Mouse (Mus musculus) neutrophil, adult 5-6 weeks (primary cell): ENCODE measurements around the gene Pbx1. TPM values are rescaled to one million over a fixed set of nuclear protein-coding genes. Genes with fewer than 3 reads are reported as not detected.

Experiments used
- ATAC-seq: fragments of 151-379, 151-347 bp; 2 replicates; pipeline ENCODE4 v1.8.0; 2017; ENCODE audit warnings: mild to moderate bottlenecking, moderate TSS enrichment; ENCODE audit not compliant: insufficient number of reproducible peaks, poor library complexity, low FRiP score, severe bottlenecking; ENCODE audit errors: extremely low read depth
- total RNA-seq: library from RNA; stranded (forward); fragments of 200-1000 nt; gene quantifications from 2 replicates; pipeline ENCODE4 v1.2.3, GENCODE M21; 2017

Pbx1 gene
- total RNA-seq, 1 experiment from 2014 or later, result 40.4 TPM

DNA sequence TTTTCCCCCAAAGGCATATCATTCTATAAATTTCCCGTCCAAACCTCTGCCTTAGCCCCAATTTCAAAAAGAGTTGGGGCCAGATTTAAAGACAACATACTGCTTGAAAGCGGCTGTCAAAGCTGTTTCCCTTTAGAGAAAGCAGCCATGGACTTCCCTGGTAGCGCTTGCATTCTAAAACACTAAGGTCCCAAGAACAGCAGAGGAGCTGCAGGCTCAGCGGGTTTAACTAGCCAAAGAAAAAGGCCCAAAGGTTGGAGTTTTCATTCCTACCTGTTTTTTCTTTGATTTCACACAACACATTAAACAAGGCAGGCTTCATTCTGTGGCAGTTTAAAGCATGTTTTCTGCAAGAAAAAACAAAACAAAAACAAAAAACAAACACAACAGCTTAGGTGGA lies 4.5 kb downstream of the Pbx1 start:
- no peak for ATAC-seq

DNA sequence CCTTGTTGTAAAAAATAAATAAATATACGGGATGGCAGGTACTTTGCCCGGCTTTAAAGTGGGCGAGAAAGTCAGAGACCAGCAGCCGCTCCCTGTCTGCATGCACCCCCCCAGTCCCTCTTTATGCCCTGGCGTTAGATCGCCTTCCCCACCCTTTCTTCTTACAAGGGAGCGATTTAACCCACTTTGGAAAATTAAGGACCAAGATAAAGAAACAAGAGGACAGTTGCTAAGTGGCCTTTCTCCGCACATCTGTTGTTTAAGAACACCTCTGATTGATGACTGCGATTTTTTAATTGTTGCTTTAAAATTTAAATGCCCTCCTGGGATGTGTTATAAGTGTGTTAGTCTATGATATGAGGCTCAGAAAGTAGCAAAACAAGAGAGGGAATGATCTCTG lies 5.2 kb downstream of the Pbx1 start:
- ATAC-seq, result no peak

DNA sequence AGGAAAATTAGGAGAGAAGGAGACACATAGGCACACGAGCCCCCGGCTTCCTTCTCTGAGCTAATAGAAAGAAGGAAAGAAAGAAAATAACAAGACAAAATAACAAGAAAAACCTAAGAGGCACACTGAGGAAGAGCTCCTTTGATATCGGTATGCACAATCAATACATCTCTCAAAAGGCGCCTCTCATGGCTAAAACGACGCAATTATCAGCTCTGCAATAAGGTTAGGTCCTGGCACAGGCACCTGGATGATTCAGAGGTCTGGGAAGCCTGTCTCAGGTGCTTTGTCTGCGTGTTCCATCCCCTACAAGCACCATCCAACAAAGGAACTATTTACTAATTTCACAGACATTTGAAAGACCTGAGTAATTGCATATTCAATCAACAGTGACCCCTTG lies 5.8 kb downstream of the Pbx1 start:
- no peak for ATAC-seq

DNA sequence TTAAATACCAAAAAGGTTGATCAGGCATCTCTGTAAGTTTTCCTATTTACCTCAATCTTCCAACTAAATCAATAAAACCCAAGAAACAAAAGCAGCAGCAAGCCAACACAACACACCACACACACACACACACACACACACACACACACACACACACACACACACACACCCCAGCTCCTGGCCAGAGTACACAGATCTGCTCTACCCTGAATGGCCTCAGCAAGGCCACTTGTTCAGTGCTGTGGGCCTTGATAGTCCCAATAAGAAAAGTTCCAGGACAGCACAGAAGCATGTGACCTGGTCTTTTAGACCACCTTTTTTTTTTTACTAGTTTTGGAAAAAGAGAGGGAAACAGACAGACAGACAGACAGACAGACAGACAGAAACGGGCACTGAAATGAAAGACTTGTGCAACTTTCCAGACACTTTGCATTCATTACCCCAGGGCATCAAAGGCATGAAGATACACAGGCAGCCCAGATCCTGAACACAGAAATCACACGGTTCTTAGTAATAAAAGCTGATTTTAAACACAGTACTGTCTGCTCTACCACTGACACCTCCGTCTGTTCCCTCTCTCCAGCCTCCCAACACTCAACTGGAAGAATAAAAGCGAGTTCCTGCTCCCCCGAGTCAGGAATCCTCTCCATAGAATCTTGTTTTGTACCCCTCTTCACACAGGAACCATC lies 6.9 kb downstream of the Pbx1 start:
- no peak for ATAC-seq

DNA sequence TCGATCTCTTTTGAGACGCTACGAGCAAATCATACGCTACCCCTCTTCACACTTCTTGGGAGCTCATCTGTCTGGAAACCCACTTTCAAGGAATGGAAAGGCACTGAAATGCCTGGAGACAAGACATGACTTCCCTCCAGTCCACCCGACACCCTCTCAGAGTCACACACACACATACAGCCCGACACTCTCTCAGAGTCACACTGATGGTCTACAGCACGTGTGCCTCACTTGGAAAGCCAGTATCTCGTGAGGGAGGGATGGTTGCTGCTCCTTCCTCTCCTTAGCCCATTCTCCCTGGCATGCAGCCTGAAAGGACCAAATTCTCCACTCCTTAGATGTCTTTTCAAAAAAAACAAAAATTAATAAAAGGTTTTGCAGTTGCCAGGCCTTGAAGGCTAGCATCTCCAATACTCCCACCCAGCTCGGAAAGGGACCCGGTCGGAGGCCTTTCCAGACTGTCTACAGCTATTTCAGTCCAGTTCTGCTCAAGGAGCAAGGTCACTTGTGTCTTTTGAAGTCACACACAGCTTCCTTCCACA lies 8.6 kb downstream of the Pbx1 start:
- ATAC-seq, result no peak

DNA sequence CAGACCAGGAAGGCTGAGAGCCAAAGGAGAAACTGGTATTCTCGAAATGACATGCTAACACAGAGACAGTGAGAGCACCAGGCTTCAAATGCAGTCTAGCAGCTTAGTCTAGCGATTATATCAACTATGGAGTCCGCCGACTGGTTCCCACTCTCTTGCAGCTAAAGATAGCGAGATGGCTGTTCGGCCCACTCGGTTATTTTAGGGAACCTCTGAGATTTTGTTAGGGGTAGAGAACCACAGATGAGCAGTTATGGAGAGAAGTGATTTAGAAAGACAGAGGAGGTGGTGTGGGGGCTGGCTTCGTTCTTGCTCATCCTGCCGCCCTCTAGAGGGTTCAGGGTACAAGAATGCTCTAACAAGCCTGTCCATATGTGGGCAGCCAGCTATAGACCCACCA lies 13.2 kb downstream of the Pbx1 start:
- ATAC-seq, result no peak

DNA sequence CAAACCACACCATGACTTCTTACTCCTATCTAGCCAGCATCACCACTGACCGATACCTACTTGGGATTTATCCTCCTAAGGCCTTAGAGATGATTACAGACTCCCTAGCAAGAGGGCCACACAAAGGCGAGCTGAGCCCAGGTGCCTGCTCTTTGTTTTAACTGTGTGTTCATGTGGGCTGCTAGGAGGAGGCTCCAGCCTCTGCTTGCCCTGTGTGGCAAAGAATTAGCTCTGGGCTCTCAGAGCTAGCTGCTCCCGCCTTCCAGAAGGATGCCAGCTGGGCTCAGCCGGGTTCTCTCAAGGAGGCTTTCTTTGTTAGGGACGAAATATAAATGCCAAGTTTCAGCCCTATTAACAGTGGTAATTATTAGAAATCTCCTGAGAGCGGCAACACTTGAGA lies 14.4 kb downstream of the Pbx1 start:
- no peak for ATAC-seq

DNA sequence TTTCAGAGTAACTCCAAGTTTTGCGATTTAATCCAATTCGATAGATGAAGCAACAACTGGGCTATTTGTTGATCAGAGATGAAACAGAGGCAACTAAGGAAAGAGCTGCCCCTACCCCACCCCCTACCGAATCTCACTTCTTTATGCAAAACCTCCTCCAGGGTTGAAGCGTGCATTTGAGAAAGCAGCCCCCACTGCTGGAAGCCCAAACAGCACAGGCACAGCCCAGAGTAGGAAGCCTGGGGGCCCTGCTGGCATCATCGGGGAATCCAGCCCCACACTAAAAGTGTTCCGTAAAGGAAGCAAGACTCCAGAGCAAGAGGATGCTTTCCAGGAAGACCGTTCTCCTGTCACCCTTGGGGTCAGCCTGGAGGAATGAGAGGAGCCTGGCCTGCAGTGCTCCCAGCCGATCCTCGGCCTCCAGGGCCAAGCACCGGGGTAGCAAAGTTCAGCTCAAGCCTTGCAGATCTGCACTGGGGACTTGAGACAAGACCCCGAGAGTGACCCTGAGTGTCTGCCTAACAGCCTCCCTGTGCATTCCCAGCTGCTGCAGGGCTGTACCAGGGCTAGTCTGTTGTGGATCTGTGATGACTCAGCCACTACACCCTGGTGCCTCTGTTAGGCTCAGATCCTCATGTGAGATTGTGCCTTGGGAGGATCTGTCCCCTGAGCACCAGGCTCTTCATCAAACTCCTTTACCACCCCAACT lies 15.2 kb downstream of the Pbx1 start:
- ATAC-seq, result no peak

DNA sequence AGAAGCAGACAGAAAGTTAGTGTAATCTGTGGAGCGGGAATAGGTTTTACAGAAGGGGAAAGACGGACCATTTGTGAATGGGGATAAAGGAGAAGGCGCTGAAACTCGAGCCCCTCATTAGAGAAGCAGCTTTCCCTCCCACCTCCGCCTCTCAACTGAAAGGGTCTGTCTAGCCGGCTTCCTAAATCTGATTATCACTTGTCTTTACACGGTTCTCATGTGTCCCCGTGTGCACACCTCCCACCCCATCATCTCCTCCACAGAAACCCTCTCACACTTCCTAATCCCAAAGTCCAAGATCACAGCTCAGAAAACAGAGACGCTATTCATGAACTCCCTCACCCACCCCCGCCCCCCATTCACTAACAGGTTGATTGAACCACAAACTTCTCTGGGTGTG lies 21.5 kb downstream of the Pbx1 start:
- no peak for ATAC-seq

DNA sequence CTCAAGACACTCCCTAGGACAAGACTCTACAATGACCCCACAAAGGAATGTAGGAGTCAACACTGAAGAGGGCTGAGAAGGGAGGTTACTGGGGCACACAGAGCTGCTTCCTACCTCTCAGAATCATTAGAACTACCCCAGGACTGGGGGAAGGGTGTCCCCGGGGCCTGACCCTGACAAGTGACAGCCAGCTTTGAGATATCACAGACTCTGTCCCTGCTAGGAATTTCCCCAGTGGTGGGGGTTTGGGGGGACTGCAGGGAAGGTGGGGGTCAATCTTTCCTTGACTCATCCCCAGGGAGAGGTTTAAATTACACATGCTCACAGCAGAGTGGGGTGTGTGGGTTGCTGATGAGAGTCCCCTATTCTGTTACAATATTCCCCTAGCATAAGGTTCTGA lies 22.0 kb downstream of the Pbx1 start:
- no peak for ATAC-seq

DNA sequence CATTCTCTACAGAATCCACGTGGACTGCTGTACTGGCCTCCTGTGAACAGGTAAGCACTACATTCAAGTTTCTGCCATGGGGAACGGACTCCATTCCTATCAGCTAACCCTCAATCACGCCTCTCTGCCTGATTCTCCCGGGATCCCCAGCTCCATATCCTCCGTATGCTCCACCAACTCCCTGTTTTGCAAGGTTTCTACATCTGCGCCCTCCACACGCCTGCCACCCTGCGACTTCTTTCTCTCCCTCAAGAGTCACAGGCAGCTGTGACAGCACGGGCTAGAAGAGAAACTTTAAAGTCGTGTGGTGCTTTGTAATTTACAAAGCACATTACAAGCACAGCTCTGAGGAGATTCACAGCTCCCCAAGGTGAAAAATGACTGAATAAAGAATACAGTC lies 23.3 kb downstream of the Pbx1 start:
- ATAC-seq, result no peak

DNA sequence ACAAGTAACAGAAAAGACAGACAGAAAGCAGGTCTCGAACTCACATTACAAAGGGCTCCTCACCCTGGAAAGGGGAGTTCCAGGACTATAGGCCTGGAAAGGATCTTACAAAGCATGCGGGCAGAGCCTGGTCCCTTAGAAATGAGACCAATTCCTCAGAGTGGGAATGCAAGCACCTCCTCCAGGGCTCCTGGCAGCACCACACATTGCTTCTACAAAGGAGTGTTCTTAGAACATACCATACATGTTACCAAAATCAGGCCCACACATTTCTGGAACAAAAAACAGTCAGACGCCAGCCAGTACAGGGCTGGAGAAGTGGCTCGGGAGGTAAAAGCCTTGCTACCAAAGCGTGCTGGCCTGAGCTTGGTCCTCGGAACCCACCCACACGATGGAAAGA lies 24.1 kb downstream of the Pbx1 start:
- ATAC-seq, result no peak

DNA sequence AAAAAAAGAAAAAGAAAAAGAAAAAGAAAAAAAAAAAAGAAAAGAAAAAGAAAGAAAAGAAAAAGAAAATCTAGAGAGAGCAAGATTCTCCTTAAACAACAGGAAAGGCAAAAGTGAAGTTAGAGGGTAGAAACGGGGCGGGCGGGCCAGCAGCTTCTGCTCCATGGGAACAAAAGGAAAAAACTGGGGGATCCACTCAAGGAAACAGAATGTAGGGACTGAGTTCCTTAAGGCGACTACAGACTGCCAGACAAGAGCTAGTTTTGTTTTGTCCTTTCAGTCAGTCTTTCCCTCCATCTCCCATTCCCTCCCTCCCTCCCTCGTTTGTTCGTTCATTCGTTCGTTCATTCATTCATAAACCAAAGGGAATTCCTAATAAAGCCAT lies 25.8 kb downstream of the Pbx1 start:
- no peak for ATAC-seq

DNA sequence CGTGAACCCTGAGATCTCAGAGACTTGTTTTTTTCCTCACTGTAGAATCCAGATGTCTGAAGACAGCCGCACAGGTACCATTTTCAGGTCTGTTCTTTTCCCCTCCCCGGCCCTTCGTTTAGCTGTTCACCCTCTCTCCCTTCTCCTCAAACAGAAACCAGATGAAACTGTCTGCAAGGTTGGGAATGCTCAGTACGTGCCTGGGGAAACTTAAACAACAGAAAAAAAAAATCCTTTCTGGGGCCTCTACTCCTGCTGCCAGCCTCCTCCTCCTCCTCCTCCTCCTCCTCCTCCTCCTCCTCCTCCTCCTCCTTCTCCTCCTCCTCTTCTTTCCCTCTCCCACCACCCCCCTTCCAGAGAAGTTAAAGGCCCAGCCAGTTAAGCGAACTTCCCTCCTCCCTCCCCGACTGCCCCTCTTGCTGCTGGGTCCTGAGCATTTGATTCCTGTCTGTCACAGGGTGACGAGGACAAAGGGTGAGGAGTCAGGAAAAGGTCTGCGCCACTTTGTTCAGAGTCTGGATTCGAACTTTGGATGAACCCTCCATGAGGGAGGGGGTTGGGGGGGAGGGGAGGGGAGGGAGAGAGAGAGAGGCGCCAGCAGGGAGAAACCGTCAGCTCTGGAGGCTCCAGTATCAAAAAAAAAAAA lies 26.3 kb downstream of the Pbx1 start:
- no peak for ATAC-seq

DNA sequence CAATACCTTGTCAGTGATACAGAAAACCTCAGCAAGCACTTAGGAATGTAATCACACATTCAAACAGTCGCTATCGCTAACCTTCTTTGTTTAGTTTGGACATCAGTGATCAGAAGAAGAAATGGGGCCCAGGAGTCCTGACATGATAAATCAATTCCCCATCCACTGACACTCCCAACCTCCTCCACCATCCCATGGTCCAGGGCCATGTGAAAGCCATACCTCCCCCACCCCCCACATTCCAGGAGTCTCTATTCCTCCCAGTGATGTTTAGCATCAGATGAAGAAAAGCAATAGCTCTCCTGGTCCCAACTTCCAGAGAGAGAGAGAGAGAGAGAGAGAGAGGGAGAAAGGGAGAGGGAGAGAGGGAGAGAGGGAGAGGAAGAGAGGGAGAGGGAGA lies 28.5 kb downstream of the Pbx1 start:
- no peak for ATAC-seq

DNA sequence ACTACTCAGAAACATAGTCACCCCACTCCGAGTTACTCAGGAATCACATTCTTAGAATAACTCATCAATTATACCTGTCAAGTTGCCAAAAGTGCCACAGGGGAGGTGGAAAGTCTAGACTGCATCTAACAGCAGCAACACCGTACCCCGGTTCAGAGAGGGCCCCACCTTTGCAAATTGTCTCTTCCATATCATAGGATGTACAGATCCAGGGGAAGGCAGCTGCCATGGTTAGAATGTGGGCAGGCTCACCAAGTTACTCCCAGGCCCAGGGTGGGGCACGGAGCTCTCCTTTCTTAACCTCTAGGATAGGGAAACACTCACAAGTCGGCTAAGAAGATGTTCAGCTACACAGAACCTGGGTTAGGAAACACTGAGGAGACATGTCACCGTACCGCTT lies 29.4 kb downstream of the Pbx1 start:
- ATAC-seq, result no peak

DNA sequence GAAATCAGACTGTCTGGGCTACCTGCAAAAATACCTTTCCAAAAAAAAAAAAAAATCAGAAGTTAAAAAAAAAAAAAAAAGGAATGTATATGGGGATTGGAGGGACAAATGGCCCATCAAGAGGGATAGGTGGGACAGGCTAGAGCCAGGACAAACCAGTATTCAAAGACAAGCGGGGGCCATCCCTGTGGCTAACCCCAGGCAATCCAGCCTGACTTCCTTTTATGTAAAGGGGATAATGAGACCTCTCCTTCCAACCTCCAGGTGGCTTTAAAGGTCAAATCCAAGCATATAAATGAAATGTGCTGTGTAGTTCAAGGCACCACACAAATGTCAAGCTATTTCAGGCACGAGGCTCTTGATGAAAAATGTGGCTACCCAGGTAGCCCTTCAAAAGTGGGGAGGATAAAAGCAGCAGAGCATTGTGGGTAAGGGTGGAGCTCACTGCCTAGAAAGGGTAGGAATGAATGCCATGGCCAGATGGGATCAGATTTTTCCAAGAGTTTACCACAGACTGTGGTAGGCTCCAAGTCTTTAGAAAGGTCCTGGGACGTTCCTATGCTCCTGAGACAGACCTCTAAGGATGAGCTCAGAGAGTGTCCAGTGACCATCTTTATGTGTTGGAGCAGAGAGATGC lies 36.4 kb downstream of the Pbx1 start:
- no peak for ATAC-seq

DNA sequence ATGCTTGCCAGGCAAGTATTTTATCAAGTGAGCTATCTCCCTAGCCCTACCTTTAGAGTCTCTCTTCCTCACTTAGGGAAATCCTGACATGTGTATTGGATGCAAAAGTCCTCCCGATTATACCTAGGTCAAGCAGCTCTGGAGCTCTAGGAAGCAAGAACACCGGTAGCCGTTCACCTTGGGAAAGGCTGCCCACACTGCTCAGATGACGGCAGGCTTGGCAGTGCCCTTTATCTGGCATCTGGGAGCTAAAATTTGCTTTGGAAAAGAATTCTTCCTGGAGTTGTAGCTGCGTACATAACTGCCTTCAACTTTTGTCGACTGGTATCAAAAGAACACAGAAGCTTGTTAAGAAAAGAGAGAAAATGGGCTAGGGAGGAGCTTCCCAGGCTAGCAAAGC lies 37.5 kb downstream of the Pbx1 start:
- no peak for ATAC-seq

DNA sequence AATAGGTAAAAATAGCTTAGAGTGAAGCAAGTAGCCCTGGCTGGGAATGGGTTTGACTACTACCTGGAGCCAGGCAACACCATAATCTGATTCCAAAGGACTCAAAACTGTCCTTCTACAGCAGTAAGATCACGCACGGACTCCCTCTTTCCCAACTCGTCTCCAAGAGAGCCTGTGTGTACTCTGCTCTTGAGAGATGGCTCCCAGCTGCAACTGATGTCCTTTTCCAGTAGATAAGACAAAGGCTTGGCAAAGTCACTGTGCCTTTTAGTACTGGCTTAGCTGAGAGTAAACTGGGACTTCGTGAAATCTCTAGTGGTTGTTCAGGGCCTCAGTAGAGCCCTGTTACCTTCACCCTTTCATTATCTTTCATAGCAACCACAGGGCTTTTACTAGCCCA lies 38.6 kb downstream of the Pbx1 start:
- no peak for ATAC-seq

DNA sequence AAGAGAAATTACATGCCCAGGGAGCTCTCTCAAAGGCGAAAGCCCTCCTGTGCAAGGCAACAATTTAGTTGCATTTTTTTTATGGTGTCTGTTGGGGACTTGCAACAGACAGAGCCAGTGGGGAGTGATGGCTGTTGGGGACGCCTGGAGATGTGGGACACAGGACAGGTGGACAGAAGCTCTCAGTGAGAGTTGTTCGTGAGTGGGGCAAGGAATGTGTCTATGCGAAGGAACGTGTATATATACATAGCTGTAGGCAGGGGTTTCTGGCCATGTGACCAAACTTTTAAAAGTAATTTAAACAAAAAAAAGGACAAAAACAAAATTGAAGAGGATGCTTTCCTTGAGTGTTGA lies 39.6 kb downstream of the Pbx1 start:
- no peak for ATAC-seq
